Mouse (Mus musculus) B cell, adult 2 months (primary cell): Measurements from ENCODE around the gene Evi5.

Experiments used
- DNase-seq, 2 experiments: peaks; one replicate each; pipeline ENCODE4 v3.0.0; 2022

The Evi5 gene

DNA sequence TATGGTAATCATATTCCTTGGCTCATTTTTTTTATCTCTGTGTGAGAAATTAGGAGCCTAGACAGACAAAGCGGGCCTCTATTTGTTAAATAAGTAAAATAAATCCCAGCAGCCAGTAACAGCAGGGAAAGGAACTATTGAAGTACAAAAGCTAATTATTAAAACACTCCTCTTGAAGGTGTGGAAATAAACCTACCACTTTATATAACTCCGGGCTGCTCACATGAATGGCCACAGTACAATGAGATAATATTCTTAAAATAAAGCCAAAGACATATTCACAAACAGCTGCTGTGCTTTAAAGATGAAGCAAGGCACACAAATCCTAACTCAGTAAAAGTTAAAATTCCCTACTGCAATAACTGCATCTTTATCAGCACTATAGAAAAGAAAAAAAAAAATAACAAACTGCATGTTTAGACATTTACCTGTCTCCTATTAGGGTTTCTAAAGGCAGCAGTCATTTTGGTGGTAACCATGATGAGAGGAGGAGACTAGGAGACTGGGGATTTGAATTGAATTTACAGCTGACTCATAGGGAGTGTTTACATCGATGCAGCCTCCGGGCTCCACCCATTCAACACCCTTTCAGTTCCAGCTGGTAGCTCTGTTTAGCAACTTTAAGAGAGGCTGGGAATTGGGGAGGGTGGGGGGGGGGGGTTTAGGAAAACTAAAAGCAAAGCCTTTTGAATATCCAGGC lies at the start of gene Evi5:
TSS of gene Evi5 (minus strand) at position 547 of the 700 bp plus-strand sequence.
- DNase-seq = no peak

- DNase-seq = no peak
Measured at GRCm38 (mm10) chr5:107924564-107924963, 49.7 kb upstream of the Evi5 start.

GRCm38 (mm10) chr5:107922836-107923235 lies 47.9 kb upstream of the Evi5 start:
- DNase-seq = no peak

GRCm38 (mm10) chr5:107921400-107922252 lies 46.7 kb upstream of the Evi5 start:
- DNase-seq = peak; percentile 64 to 74

- DNase-seq = no peak
Measured at GRCm38 (mm10) chr5:107915280-107915679, 40.4 kb upstream of the Evi5 start.

DNA sequence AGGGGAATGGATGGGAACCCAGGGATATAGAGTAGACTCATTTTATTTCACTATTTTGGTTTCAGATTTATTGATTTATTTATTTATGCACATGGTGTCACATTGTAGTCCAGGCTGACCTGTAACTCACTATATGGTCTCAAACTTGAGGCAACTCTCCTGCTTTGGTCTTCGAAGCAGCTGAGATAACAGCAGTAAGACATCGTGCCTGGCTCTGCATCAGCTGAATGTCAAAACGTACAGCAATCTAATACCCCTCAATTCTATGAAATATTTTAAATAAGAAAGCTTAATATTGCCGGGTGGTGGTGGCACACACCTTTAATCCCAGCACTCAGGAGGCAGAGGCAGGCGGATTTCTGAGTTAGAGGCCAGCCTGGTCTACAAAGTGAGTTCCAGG lies 36.1 kb upstream of the Evi5 start:
- no peak for DNase-seq

GRCm38 (mm10) chr5:107910084-107910616 lies 35.2 kb upstream of the Evi5 start:
- no peak for DNase-seq

DNA sequence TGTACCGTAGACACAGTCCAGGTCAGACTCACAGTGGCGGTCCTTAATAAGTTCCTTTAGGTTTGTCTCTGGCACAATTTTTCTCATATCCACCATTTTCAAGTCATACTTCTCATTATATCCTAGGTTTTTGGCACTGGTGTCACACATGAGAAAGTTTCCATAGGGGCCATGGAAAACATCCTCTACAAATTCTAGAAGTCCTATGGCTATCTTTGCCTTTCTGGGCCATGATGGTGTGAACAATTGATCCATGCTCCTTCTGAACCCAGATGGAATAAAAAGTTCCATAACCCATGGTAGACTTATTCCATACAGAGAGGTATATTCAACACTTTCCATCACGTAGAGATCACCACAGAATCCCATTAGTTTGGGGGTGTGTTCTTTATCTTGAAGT lies 34.8 kb upstream of the Evi5 start:
- no peak for DNase-seq

DNA sequence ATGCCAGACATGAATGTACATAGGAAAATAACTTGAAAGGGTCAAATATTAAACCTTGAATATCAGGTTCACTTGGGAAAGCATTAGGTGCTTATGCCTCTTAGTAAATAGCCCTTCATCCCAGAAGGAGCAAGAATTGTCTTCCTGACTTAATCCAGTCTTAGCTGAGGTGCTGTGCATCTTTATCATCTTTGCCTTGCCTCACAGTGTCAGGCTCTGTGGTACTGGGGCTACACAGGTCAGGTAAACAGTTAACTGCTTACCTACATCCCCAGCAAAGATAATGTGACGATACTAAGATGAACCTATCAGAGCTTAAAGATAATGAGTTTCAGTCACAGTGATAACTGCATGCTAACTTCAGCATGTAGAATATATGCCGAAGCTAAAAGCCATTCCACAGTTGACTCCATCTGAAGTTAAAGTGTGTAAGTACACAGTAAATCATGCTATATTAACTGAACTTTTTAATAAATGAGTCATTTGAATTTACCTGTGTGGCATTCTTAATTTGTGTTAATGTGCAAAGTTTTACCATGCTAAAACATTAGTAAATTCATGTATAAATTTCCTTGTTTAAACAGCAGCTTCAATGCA lies 33.7 kb upstream of the Evi5 start:
- DNase-seq = no peak

GRCm38 (mm10) chr5:107904325-107904724 lies 29.4 kb upstream of the Evi5 start:
- DNase-seq = no peak

- DNase-seq = peak in 1 of 2 experiments; percentile 70
Measured at GRCm38 (mm10) chr5:107901014-107901615, 26.2 kb upstream of the Evi5 start.

DNA sequence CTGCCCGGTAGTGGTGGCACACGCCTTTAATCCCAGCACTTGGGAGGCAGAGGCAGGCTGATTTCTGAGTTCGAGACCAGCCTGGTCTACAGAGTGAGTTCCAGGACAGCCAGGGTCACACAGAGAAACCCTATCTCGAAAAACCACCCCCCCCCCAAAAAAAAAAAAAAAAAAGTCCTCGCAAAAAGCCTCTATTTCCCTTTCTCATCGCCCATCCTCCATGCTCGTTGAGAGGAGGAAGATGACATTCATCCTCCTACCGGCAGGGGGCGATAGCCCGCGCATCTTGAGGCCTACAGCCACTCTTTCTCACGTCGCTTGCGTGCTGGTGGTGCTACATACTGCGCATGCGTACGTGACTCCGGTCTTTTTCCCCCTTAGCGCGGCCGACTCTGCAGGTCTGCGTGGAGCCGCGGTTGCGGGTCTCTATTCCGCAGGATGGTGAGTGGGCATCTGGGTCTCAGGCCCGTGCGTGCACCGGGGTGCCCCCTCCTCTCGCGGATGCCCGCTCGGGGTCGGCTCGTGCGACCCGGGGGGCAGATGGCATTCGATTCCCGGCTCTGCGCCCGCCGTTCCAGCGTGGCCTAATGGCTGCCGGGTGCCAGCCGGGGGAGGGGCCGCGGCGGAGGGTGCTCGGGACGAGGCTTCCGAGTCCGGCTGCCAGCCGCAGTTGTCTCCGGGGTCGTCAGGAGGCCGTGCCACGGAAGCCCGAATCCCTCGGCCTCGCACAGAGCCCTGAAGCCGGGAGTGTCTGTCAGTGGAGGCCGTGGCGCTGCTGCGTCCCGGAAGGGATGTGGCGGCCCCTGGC lies 25.5 kb upstream of the Evi5 start, which contains the start of gene Rpl5:
TSS of gene Rpl5 (plus strand) at position 297 of the 808 bp plus-strand sequence.
- DNase-seq = peak; percentile 96 to 98

- no peak for DNase-seq
Measured at GRCm38 (mm10) chr5:107896265-107896664, 21.4 kb upstream of the Evi5 start.

GRCm38 (mm10) chr5:107894676-107895075 lies 19.8 kb upstream of the Evi5 start:
- DNase-seq = no peak

GRCm38 (mm10) chr5:107891515-107891914 lies 16.6 kb upstream of the Evi5 start:
- peak; percentile 49 to 53 for DNase-seq

DNA sequence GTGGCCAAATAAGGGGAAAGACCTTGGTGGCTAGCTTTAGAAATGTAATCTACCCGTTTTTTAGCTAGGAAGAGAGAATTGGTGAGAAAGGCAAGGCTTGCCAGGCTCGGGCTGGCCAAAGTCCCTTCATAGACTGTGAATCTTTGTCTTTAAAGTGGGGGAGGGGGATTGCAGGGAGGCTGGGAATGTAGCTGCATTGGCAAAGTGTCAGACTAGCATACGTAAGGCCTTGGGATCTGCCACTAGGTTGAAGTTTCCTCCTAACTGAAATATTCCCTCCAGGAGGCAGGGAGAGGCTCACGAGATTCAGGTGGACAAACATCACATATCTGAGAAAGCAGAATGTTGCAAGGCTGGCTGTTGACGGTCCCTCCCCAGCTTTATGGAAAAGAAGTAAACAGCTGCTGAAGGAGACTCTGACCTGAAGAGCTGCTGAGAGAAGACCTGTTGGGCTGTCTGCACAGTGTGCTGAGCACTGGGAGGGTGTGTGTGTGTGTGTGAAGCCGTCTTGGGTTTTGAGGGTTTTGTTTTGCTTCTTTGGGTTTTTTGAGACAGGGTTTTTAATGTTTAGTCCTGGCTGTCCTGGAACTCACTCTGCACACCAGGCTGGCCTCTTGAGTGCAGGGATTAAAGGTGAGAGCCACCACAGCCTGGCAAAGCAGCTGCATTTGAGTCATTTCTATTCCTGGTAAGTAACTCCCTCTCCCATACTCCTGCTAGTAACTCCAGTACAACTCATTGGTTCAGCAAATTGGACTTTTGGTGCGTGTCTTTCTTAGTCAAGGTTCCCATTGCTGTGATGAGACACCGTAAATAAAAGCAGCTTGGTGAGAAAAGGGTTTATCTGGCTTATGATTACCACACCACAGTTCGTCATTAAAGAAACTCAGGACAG lies 15.3 kb upstream of the Evi5 start:
- DNase-seq = no peak

GRCm38 (mm10) chr5:107880710-107881109 lies 5.8 kb upstream of the Evi5 start:
- DNase-seq = no peak

- no peak for DNase-seq
Measured at GRCm38 (mm10) chr5:107877053-107877452, 2.1 kb upstream of the Evi5 start.

DNA sequence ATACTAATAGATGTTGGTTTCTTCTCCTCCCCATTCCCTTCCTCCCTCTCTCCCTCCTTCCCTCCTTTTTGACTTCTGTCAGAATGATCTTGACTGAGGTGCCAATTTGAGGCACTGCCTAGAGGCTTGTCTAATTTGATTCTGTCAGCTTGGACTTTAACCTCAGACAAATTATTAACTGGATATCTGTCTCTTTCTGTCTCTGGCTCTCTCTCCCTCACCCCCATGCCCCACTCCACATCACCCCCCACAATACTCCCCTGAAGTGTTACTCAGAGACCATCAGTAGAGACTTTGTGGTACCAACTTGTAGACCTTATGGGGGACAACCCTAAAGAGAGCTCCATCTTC lies 329 bp upstream of the Evi5 start:
- no peak for DNase-seq

- DNase-seq = no peak
Measured at GRCm38 (mm10) chr5:107873886-107874302, 1.0 kb downstream of the Evi5 start.

DNA sequence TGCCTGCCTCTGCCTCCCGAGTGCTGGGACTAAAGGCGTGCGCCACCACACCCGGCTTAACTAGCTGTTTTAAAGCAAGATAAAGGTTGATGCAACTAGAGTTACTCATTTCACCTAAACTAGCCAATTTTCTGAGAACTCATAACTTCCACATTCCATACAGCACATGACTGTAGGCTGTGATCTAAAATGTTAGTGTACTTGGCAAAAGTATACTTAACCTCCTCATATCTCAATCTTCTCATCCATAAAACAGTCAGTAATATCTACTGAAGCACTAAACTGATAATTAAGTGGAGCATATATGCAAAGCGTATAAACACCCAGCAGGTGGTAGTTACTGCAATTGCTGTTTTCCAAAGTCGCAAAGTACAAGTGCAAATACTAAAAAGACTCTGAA lies 1.6 kb downstream of the Evi5 start:
- DNase-seq = no peak
